ENCODE assay signal across 25 mouse cellular contexts in genomic region chr17:30457486-30457885, GRCm38 (mm10).
"Had no signal": no experiment of that assay in that cellular context is flagged by ENCODE, and none has a peak within 500 bp of the region (broad histone marks: within the 10 kb centered on the region; RNA-seq: fewer than 3 reads in every experiment).

No protein-coding gene starts in this region.

- H3K9me3 ChIP-seq: heart, embryonic 10.5 days; heart, embryonic 12.5 days; hindbrain, embryonic 10.5 days; hindbrain, embryonic 12.5 days; intestine, embryonic 15.5 days; limb, embryonic 10.5 days; limb, embryonic 12.5 days; liver, embryonic 13.5 days had no signal

- H3K36me3 ChIP-seq: heart, embryonic 10.5 days; heart, embryonic 12.5 days; hindbrain, embryonic 10.5 days; hindbrain, embryonic 12.5 days; intestine, embryonic 15.5 days; limb, embryonic 10.5 days; limb, embryonic 12.5 days; liver, embryonic 13.5 days had no signal

- H3K27me3 ChIP-seq: heart, embryonic 12.5 days; hindbrain, embryonic 12.5 days; intestine, embryonic 15.5 days; limb, embryonic 12.5 days; liver, embryonic 13.5 days had no signal

- H3K4me2 ChIP-seq: heart, embryonic 12.5 days; hindbrain, embryonic 12.5 days; hindbrain, embryonic 14.5 days; intestine, embryonic 15.5 days; limb, embryonic 12.5 days; liver, embryonic 11.5 days; liver, embryonic 13.5 days had no signal

- ATAC-seq: hindbrain, embryonic 16.5 days; inflammation-experienced regulatory T-cells, adult 6 months; intestine, embryonic 15.5 days had no signal

- H3K4me3 ChIP-seq: gastrocnemius, adult 2 months; heart, embryonic 10.5 days; heart, embryonic 12.5 days; hindbrain, embryonic 10.5 days; hindbrain, embryonic 12.5 days; intestine, embryonic 15.5 days; limb, embryonic 10.5 days; limb, embryonic 12.5 days; liver, embryonic 13.5 days had no signal

- H3K4me1 ChIP-seq: intestine, embryonic 15.5 days; liver, embryonic 13.5 days had no signal

- DNase-seq: gastrocnemius, adult 2 months; gastrocnemius, postnatal 10 days; gastrocnemius, postnatal 25 days; heart, adult 18-20 months; heart, postnatal 10 days; heart, postnatal 4 days; kidney, adult 18-20 months; kidney, adult 8-10 months; kidney, postnatal 10 days; kidney, postnatal 25 days; kidney, postnatal 4 days; layer of hippocampus, adult 9-11 months; liver; liver, embryonic 13.5 days had no signal

- H3K9ac ChIP-seq: heart, embryonic 12.5 days; hindbrain, embryonic 12.5 days; hindbrain, embryonic 14.5 days; intestine, embryonic 15.5 days; limb, embryonic 12.5 days; liver, embryonic 13.5 days had no signal

- H3K27ac ChIP-seq: hindbrain, embryonic 10.5 days; hindbrain, embryonic 12.5 days; hindbrain, embryonic 14.5 days; intestine, embryonic 15.5 days; limb, embryonic 10.5 days; limb, embryonic 12.5 days; liver, embryonic 13.5 days had no signal
